Mouse (Mus musculus) spleen, embryonic (tissue): Measurements from ENCODE around the gene Smoc2.

Source experiments
- CTCF ChIA-PET: fragments of 350-600 bp; sonication (Branson Sonifier 250); formaldehyde crosslinking; loops from one replicate; lab custom pipeline; 2022; lab: Charles Lee

Smoc2 gene

DNA sequence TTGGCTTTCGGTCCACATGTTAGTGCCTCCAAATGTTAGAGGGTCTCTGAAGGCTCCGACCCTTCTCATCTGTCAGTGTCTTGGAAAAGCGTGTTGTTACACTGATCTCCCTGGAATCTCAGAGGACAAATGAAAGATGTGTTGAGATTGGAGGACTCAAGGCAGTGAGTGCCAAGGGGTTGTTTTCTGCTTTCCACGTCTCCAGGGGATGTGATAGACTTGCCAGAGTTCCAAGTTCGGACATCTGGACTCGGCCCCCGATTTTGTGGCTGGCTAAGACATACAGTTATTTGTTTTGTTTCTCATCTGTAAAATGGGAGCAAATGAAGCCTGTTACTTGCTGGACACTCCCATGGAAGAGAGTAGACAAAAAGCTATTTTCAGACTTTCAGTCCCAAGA lies 2.0 kb upstream of the Smoc2 start:
- CTCF ChIA-PET, result no interaction called here

GRCm38 (mm10) chr17:14279966-14280300 lies 627 bp downstream of the Smoc2 start:
- CTCF ChIA-PET, result no interaction called here

- CTCF ChIA-PET, result no interaction called here
Observed at GRCm38 (mm10) chr17:14280425-14280833, 1.1 kb downstream of the Smoc2 start.

DNA sequence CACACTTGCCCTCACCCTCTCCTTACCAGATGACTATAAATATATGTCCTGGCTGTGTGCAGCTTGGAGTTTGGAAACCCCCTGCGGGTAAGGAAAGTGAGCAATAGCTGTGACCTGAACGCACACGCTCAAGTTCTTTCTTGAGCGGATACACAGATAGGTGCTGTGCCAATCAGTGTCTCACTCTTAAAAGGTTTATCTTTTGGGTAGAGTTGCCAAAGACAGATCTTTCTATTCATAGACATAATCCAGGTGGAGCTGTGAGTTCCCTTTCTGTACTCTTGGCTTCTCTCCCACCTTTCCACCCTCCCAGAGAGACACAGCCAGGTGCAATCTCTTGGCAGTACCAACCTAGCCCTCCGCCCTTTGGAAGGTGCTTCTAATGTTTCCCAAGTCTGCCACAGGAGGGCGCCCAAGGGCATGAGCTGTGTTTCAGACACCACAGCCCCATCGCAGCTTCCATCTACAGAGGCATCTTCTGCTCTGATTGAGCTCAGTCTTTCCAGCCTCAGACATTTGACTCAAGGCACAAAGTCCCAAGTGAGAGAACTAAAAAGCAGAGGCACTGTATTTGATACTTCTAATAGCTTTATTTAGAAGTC lies 8.8 kb downstream of the Smoc2 start:
- CTCF ChIA-PET, result no interaction called here

- CTCF ChIA-PET, result no interaction called here
Observed at GRCm38 (mm10) chr17:14293617-14294016, 14.3 kb downstream of the Smoc2 start.

DNA sequence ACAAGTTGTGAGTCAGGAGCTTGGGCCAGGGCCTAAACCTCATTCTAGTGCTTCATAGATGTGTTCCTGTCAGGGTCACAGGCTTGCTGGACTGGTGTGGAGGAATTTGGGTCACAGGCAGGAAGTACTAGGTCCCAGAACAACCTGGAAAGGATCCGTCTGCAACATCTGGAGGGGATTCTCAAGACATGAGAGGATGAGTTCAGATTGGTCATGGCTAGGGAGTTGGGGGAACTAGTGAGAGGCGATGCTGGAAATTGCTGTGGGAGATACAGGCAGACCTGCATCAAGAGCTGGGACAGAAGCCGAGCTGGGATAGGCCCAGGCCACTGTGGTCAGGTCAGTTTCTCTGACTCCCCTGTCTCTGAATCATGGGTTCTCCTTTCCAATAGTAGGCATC lies 15.8 kb downstream of the Smoc2 start:
- CTCF ChIA-PET, result no interaction called here

DNA sequence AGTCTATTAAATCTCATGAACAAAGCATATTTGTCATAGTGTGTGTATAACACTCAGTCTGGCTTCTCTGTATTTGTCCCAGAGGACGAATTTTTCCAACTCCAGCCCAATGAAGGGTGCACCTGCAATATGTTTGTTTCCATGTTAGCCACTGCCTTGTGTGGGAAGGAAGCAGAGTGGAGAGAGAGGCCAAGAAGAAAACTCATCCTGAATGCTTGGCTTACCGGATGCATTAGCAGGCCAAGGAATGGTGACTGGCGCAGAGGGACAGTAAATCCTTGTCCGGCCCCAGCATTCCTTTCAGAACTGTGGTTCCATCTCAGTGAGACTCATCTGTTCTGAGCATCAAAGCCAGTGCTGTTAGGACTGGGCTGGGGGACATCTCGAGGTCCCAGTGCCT lies 21.1 kb downstream of the Smoc2 start:
- CTCF ChIA-PET, result no interaction called here

DNA sequence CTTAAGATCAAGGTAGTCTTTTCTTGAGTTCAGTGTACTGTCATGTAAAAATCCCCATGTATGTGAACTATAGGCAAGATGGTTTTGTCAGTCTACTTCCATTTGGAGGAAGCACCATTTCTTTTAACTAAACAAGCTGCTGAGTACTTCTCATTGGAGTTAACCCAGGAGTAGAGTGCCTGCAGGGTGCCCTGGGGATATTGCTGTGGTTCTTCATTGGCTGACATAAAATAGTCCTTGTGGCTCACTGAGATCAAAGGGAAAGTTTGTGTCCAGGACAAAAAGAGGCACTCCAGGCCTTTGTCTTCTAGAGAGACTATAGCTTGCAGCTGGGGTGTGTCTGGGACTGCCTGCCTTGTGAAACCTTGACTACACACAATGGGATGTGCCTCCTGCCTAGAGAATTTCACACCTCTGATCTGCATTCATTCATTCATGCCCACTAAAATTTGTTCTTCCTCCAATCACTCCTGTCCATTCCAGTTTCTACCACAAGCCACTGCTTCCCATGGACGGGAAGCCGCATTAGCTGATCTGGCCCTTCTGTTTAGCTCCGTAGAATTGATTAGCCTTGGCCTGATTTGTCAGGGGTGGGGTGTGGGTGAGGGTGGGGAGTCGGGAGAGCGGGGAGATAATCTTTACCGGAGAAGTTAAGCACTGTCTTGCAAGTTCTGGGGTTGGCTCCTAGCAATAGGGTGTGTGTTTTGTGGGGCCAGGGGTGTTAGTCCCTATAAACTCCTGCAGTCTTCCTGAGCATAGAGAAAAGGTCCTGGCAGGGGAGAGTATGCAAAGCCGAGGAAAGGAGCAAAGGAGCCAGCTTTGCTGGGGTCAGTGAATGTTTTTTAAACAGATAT lies 22.4 kb downstream of the Smoc2 start:
- CTCF ChIA-PET, result no interaction called here

DNA sequence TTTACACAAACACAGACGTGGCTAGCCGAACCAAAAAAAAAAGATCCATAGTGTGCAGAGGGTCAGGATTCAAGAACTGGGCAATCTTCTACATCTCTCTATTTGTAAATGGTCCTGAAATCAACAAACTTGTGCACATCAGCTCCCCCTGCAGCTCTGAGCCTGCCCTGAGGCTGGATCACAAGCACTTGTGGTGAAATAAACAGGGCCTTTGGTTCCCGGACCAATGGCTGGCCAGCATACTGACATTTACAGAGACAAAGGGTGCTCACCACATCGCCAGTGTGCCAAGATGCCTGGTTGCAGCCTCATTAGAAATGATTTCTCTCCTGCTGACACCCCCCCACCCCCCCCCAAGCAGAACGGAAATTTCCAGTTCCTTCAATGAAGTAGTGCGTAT lies 23.1 kb downstream of the Smoc2 start:
- CTCF ChIA-PET, result no interaction called here

DNA sequence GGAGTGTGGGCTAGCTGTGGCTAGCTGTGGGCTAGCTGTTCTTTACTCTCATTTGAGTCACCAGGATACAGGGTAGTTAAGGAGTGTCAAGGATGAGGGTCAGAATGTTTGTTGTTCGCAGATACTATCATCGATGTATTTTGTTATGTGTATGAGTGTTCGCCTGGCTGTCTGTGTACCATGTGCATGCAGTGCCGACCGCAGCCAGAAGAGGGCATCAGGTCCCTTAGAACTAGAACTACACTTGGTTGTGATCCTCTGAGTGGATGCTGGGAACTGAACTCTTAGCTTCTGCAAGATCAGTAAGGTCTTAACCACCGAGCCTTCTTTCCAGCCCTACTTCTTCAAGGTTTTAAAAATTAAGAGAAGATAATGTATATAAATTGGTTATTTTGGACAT lies 24.4 kb downstream of the Smoc2 start:
- CTCF ChIA-PET, result no interaction called here

- CTCF ChIA-PET, result no interaction called here
Observed at GRCm38 (mm10) chr17:14309884-14310283, 30.6 kb downstream of the Smoc2 start.

DNA sequence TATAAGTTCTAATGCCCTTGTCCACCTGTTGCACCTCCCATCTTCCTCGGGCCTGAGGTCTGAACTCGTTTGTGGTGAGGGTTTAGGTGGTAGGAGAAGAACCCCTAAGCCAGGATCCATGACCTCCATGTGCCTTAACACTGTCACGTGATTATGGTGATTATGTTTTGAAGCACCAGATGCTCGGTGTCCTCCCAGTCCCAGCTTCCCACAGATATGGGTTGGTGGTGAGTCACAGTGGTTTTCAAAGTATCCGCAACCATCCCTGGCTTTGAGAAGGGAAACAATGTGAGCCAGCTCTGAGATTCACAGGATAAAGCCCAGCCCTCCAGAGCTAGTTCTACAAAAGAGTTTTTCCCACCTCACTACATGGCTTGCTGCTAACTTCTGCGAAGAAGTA lies 33.1 kb downstream of the Smoc2 start:
- CTCF ChIA-PET, result no interaction called here

DNA sequence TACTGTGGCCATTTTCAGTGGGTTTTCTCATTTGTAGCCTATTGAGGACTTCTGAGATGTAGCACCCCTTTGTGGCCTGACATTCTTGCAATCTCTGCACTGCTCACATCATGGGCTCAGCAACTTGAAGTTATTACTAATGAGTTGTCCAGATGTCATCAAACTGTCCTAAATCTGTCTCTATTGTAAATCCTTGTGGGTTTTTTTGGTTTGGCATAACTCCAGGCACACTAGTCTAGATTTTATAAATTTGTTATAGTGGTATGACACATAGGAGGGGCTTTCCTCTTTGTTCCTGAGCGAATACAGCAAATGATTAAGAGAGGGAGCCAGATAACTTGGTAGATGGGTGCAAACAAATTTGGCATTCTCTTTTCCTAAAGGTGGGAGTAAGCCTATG lies 35.0 kb downstream of the Smoc2 start:
- CTCF ChIA-PET, result no interaction called here

DNA sequence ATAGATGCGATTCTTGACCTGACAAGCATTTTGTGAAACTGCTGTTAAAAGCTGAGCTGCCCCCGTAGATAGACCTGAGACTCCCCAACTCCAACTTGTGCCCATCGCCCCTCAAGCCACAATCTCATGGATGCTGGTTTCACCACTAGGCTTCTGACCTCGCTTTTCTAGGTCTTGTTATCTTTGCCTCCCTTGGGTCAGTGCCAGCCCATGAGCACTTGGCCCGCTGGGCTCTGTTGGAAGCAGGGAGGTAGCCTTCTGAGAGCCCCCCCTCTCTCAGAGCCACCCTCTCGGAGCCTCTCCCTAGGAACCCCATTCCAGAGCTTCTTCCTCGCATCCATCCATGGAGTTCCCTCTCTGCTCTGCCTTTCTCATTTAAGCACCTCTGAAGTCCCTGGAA lies 37.2 kb downstream of the Smoc2 start:
- CTCF ChIA-PET, result no interaction called here

DNA sequence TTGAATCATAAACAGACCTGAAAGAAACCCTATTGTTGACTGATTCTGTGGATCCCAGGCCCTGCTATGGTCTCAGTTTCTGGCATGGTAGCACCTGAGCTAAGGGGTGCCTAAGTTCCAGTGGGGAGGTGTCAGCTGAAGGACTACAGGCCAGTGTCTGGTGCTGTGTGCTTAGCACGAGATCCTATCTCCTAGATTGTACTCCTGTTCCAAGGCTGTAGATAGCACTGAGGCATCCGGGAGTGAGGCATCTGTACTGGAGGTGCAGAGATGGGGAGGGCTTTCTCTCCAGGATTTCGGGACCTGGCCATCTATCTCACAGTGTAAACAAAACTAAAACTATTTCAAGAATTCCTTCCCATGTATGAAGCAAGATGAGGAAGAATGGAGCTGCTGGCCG lies 38.1 kb downstream of the Smoc2 start:
- CTCF ChIA-PET, result no interaction called here

DNA sequence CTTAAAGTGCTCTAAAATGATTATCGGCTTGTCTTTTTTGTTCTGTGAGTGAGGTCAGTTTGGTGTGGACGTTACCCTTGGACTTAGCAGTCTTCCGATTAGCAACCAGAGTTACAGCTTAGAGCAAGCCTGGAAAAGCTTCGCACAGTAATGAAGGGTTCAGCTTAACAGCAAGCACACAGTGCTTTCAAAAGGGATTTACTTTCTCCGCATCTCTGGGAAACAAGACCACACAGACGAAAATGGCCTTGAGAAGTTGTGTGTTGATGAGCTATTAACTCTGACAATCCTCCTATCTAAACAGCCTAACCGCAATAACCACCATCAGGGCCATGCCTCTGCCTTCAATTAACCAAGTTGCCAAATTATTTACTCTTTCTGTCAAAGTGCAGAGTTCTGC lies 46.9 kb downstream of the Smoc2 start:
- CTCF ChIA-PET, result no interaction called here

GRCm38 (mm10) chr17:14328037-14328436 lies 48.7 kb downstream of the Smoc2 start:
- CTCF ChIA-PET, result no interaction called here

DNA sequence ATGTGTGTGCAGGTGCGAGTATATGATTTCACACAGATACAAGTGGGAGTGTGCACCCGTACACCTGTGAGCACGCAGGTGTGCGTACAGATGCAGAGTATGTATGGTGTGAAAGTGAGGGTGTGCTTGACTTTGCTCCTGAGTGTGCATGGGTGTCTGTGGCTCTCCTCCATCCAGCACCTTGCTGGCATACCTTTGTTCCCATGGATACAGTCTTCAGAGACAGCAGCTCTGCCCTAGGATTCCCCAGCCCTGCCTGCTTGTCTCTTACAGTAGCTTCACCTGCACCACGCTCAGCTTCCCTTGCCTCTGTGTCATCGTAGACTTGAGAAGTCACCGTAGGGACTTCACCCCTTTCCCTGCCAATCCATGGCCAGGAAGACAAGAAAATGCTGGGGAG lies 51.2 kb downstream of the Smoc2 start:
- CTCF ChIA-PET, result no interaction called here

GRCm38 (mm10) chr17:14339932-14340557 lies 60.7 kb downstream of the Smoc2 start:
- CTCF ChIA-PET, result no interaction called here

DNA sequence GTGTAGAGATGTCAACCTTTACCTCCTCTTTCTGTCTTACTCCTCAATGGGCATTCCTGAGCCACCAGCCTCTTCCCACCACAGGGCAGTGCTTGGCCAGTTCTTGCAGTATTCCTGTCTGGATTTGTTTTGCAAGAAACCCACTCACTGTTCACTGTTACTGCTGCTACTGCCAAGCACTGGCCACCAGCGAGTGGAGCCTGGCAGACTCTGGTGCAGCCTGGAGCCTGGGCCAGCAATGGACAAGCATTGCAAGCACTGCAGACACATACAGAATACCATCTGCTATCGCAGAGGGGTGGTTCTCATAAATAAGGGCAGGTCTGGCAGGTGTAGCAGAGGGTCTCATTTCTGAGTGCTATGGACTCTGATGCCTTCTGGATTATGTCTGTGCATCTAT lies 61.4 kb downstream of the Smoc2 start:
- CTCF ChIA-PET, result no interaction called here

DNA sequence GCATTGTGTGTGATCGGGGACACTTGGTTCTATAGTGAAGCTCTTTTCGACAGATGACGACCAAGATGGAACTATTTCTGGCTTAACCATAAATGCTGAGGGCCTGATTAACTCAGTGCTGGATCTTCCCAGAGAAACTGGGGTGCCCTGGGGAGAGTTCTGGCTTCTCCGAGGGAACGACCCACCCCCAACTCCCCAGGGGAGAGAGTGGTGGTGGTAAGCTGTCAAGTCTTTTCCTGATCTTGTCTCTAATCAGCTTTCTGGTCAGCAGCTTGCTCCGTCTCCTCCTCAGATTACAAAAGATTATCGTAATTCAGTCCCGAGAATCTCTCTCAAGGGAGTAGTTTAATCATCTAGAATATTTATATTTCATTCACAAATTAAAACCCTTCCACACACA lies 63.2 kb downstream of the Smoc2 start:
- CTCF ChIA-PET, result no interaction called here

- CTCF ChIA-PET, result no interaction called here
Observed at GRCm38 (mm10) chr17:14343442-14343841, 64.1 kb downstream of the Smoc2 start.

GRCm38 (mm10) chr17:14345556-14345955 lies 66.2 kb downstream of the Smoc2 start:
- CTCF ChIA-PET, result no interaction called here
